Mouse (Mus musculus): ENCODE measurements around the gene Serpina3c. TPM values are rescaled to one million over a fixed set of nuclear protein-coding genes. Genes with fewer than 3 reads are reported as not detected.
"Not testable (repeated sequence)": the region's sequence is repeated elsewhere in the genome, so short reads cannot be mapped to it uniquely, and the experiment has no call there.

Serpina3c gene
- polyA plus RNA-seq, 1 experiment from 2014 or later = 0.04 TPM

- Histone ChIP-seq H3K27ac (ENCODE audit: low read length) (no peak within 1 kb of the TSS), H3K4me2 (ENCODE audit: low read depth, low read length) (no peak within 1 kb of the TSS), H3K4me1 (ENCODE audit: control insufficient read depth, low read depth, low read length) (no peaks in the 10 kb centered on the region), H3K9ac (ENCODE audit: low read depth, low read length) (no peak within 1 kb of the TSS), H3K9me3 (replicated peaks; ENCODE audit: control insufficient read depth, low read length) (no peaks in the 10 kb centered on the region), H3K4me3 (ENCODE audit: low read depth, low read length) (no peak within 1 kb of the TSS), H3K27me3 (ENCODE audit: control insufficient read depth, insufficient read depth, low read depth, low read length) (no peaks in the 10 kb centered on the region), H3K36me3 (ENCODE audit: control insufficient read depth, insufficient read depth) (no peaks in the 10 kb centered on the region)
- 56% methylated on average over 5 of the region's 5 CpGs for WGBS (ENCODE audit: insufficient replicate concordance)
- no peak for ATAC-seq (ENCODE audit: low read depth)
Observed at GRCm38 (mm10) chr12:104127696-104128095, 26.0 kb downstream of the Serpina3c start, which contains the start of gene Serpina3b. Gene Serpina3b (plus strand): TSS chr12:104127996.

DNA sequence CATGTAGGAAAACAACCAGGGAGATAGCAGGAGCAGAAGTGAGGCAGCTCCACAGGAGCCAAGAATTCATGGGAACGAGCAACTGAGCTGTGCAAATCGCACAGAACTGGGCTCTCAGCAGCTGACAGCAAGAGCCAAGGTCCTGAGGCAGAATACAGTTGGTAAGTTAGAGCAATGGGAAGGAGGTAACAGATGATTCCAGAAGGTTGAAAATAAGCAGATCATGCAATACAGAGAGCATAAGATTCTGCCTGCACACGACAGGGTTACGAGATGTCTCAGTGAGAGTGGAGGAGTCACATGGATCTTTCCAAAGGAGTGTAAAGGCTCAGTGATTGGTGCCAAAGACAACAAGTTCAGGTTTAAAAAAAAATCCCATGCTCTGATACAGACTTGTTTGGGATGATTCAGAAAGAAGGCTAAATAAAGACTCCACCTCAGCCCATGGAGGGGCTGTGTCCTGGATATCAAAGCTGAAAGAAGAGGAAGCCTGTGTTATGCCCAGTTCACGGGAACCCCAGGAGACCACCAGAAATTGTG lies 28.6 kb downstream of the Serpina3c start:
- H3K4me3 ChIP-seq (ENCODE audit: low read depth, low read length) = no peak overlapping the region
- WGBS (ENCODE audit: insufficient replicate concordance) = 65% methylated on average over 5 of the region's 5 CpGs
- no peaks in the 10 kb centered on the region for H3K27me3 ChIP-seq (ENCODE audit: control insufficient read depth, insufficient read depth, low read depth, low read length)
- no peak overlapping the region for H3K4me2 ChIP-seq (ENCODE audit: low read depth, low read length)
- H3K9me3 ChIP-seq (replicated peaks; ENCODE audit: control insufficient read depth, low read length) = no peaks in the 10 kb centered on the region
- no peaks in the 10 kb centered on the region for H3K36me3 ChIP-seq (ENCODE audit: control insufficient read depth, insufficient read depth)
- H3K9ac ChIP-seq (ENCODE audit: low read depth, low read length) = no peak overlapping the region
- H3K4me1 ChIP-seq (ENCODE audit: control insufficient read depth, low read depth, low read length) = no peaks in the 10 kb centered on the region
- no peak for ATAC-seq (ENCODE audit: low read depth)
- no peak overlapping the region for H3K27ac ChIP-seq (ENCODE audit: low read length)

- no peak overlapping the region for H3K9ac ChIP-seq (ENCODE audit: low read depth, low read length)
- H3K4me2 ChIP-seq (ENCODE audit: low read depth, low read length) = no peak overlapping the region
- no peaks in the 10 kb centered on the region for H3K36me3 ChIP-seq (ENCODE audit: control insufficient read depth, insufficient read depth)
- no peak overlapping the region for H3K4me3 ChIP-seq (ENCODE audit: low read depth, low read length)
- no peak for ATAC-seq (ENCODE audit: low read depth)
- no peaks in the 10 kb centered on the region for H3K4me1 ChIP-seq (ENCODE audit: control insufficient read depth, low read depth, low read length)
- H3K9me3 ChIP-seq (replicated peaks; ENCODE audit: control insufficient read depth, low read length) = no peaks in the 10 kb centered on the region
- no peak overlapping the region for H3K27ac ChIP-seq (ENCODE audit: low read length)
- 60% methylated on average over 2 of the region's 2 CpGs for WGBS (ENCODE audit: insufficient replicate concordance)
- no peaks in the 10 kb centered on the region for H3K27me3 ChIP-seq (ENCODE audit: control insufficient read depth, insufficient read depth, low read depth, low read length)
Observed at GRCm38 (mm10) chr12:104123996-104124395, 29.7 kb downstream of the Serpina3c start.

DNA sequence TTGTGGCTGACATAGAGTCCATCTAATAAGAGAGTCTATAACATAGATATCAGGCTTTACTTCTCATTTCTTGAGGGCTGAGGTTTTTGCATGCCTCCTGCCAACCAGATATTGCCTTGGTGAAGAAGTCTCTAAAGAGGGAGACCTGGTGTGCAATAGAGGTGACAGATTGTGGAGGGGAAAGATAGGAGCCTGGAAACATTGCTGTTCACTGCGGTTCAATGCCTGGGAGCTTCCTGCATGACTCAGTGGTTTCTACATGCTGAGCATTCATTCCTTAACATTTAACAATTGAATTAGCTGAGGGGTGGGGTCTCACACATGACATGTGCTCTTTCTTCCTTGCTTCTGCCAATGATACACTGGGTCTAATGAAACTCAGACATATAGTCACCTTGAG lies 30.6 kb downstream of the Serpina3c start:
- no peak overlapping the region for H3K4me3 ChIP-seq (ENCODE audit: low read depth, low read length)
- H3K9me3 ChIP-seq (replicated peaks; ENCODE audit: control insufficient read depth, low read length) = no peaks in the 10 kb centered on the region
- no peaks in the 10 kb centered on the region for H3K4me1 ChIP-seq (ENCODE audit: control insufficient read depth, low read depth, low read length)
- ATAC-seq (ENCODE audit: low read depth) = no peak
- H3K27ac ChIP-seq (ENCODE audit: low read length) = no peak overlapping the region
- no peaks in the 10 kb centered on the region for H3K36me3 ChIP-seq (ENCODE audit: control insufficient read depth, insufficient read depth)
- H3K27me3 ChIP-seq (ENCODE audit: control insufficient read depth, insufficient read depth, low read depth, low read length) = no peaks in the 10 kb centered on the region
- no peak overlapping the region for H3K4me2 ChIP-seq (ENCODE audit: low read depth, low read length)
- WGBS (ENCODE audit: insufficient replicate concordance) = 29% methylated on average over 1 of the region's 1 CpGs
- H3K9ac ChIP-seq (ENCODE audit: low read depth, low read length) = no peak overlapping the region

DNA sequence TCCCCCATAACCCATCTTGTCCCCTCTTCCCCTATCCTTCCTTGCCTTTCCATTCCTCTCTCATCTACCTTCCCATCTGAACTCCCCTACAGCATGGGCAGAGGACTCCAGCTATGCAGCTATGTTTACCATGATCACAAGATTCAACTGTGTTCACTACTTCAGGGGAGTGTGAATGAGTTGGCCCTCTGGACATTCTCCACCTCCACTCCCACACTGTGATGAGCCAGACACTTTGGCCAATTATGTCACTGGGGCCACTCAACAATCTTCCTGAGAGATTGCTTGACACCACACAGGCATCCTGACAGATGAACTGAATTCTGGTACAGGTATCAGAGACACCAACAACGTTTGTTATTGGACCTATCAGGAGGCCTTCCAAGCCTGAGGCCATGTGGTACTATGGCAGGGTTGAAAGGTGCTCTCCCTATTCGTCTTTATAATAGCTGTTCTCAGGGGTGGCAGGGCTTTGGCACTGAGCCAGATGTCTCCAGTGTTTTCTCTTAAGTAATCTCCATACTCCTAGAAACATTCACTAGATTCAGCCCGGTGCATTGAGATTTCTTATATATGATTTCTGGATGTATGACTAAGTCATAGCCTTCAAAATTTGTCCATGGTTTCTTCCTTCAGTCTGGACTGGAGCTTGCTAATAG lies 38.6 kb downstream of the Serpina3c start:
- Histone ChIP-seq H3K4me3 (ENCODE audit: low read depth, low read length) (no peak overlapping the region), H3K36me3 (ENCODE audit: control insufficient read depth, insufficient read depth) (no peaks in the 10 kb centered on the region), H3K9ac (ENCODE audit: low read depth, low read length) (no peak overlapping the region), H3K4me1 (ENCODE audit: control insufficient read depth, low read depth, low read length) (no peaks in the 10 kb centered on the region), H3K4me2 (ENCODE audit: low read depth, low read length) (no peak overlapping the region), H3K27me3 (ENCODE audit: control insufficient read depth, insufficient read depth, low read depth, low read length) (no peaks in the 10 kb centered on the region), H3K27ac (ENCODE audit: low read length) (no peak overlapping the region), H3K9me3 (replicated peaks; ENCODE audit: control insufficient read depth, low read length) (no peaks in the 10 kb centered on the region)
- no peak for ATAC-seq (ENCODE audit: low read depth)
- WGBS (ENCODE audit: insufficient replicate concordance) = 35% methylated on average over 3 of the region's 3 CpGs

GRCm38 (mm10) chr12:104112333-104112732 lies 41.3 kb downstream of the Serpina3c start, which contains the start of gene Serpina3a:
Gene Serpina3a (plus strand): TSS chr12:104112724.
- ATAC-seq (ENCODE audit: low read depth); H3K4me3 ChIP-seq (ENCODE audit: low read depth, low read length): not testable (repeated sequence)

GRCm38 (mm10) chr12:104108507-104108906 lies 45.2 kb downstream of the Serpina3c start:
- no peaks in the 10 kb centered on the region for H3K27me3 ChIP-seq (ENCODE audit: control insufficient read depth, insufficient read depth, low read depth, low read length)
- H3K9me3 ChIP-seq (replicated peaks; ENCODE audit: control insufficient read depth, low read length) = no peaks in the 10 kb centered on the region
- no peaks in the 10 kb centered on the region for H3K36me3 ChIP-seq (ENCODE audit: control insufficient read depth, insufficient read depth)
- no peak overlapping the region for H3K4me2 ChIP-seq (ENCODE audit: low read depth, low read length)
- 44% methylated on average over 2 of the region's 2 CpGs for WGBS (ENCODE audit: insufficient replicate concordance)
- H3K9ac ChIP-seq (ENCODE audit: low read depth, low read length) = no peak overlapping the region
- no peak overlapping the region for H3K4me3 ChIP-seq (ENCODE audit: low read depth, low read length)
- peaks cover 4% of the 10 kb centered on the region; the same call in 1 of the 2 replicates for H3K4me1 ChIP-seq (ENCODE audit: control insufficient read depth, low read depth, low read length)
- peak; percentile 56 for ATAC-seq (ENCODE audit: low read depth)
- H3K27ac ChIP-seq (ENCODE audit: low read length) = peak overlapping the region; percentile 41; the same call in 1 of the 2 replicates

More at GRCm38 (mm10) chr12:104112333-104112732, 41.3 kb downstream of the Serpina3c start, which contains the start of gene Serpina3a:
- not testable (repeated sequence) for H3K9ac ChIP-seq (ENCODE audit: low read depth, low read length); H3K27me3 ChIP-seq (ENCODE audit: control insufficient read depth, insufficient read depth, low read depth, low read length); H3K36me3 ChIP-seq (ENCODE audit: control insufficient read depth, insufficient read depth); H3K27ac ChIP-seq (ENCODE audit: low read length); H3K9me3 ChIP-seq (replicated peaks; ENCODE audit: control insufficient read depth, low read length); H3K4me1 ChIP-seq (ENCODE audit: control insufficient read depth, low read depth, low read length); H3K4me2 ChIP-seq (ENCODE audit: low read depth, low read length)
- WGBS (ENCODE audit: insufficient replicate concordance) = 77% methylated on average over 11 of the region's 11 CpGs

GRCm38 (mm10) chr12:104106919-104107318 lies 46.8 kb downstream of the Serpina3c start:
- no peak overlapping the region for H3K9ac ChIP-seq (ENCODE audit: low read depth, low read length)
- H3K4me1 ChIP-seq (ENCODE audit: control insufficient read depth, low read depth, low read length) = peaks cover 4% of the 10 kb centered on the region; the same call in 1 of the 2 replicates
- H3K27me3 ChIP-seq (ENCODE audit: control insufficient read depth, insufficient read depth, low read depth, low read length) = no peaks in the 10 kb centered on the region
- no peak overlapping the region for H3K4me2 ChIP-seq (ENCODE audit: low read depth, low read length)
- ATAC-seq (ENCODE audit: low read depth) = peak; percentile 83
- peak overlapping the region; percentile 59 for H3K27ac ChIP-seq (ENCODE audit: low read length)
- H3K36me3 ChIP-seq (ENCODE audit: control insufficient read depth, insufficient read depth) = no peaks in the 10 kb centered on the region
- H3K9me3 ChIP-seq (replicated peaks; ENCODE audit: control insufficient read depth, low read length) = no peaks in the 10 kb centered on the region
- no peak overlapping the region for H3K4me3 ChIP-seq (ENCODE audit: low read depth, low read length)

GRCm38 (mm10) chr12:104105847-104106246 lies 47.8 kb downstream of the Serpina3c start:
- Histone ChIP-seq H3K9ac (ENCODE audit: low read depth, low read length) (no peak overlapping the region), H3K27ac (ENCODE audit: low read length) (peak overlapping the region; percentile 59; the same call in 1 of the 2 replicates), H3K4me2 (ENCODE audit: low read depth, low read length) (no peak overlapping the region), H3K4me3 (ENCODE audit: low read depth, low read length) (no peak overlapping the region), H3K4me1 (ENCODE audit: control insufficient read depth, low read depth, low read length) (peaks cover 4% of the 10 kb centered on the region; the same call in 1 of the 2 replicates), H3K27me3 (ENCODE audit: control insufficient read depth, insufficient read depth, low read depth, low read length) (no peaks in the 10 kb centered on the region), H3K36me3 (ENCODE audit: control insufficient read depth, insufficient read depth) (no peaks in the 10 kb centered on the region), H3K9me3 (replicated peaks; ENCODE audit: control insufficient read depth, low read length) (no peaks in the 10 kb centered on the region)
- peak; percentile 66 for ATAC-seq (ENCODE audit: low read depth)

Measured in liver, embryonic 16.5 days (tissue).